Mouse (Mus musculus): ENCODE measurements around the gene Mapre1. TPM values are rescaled to one million over a fixed set of nuclear protein-coding genes. Genes with fewer than 3 reads are reported as not detected.

Gene Mapre1
- polyA plus RNA-seq, 1 experiment from 2014 or later, result 144 TPM

- no peak overlapping the region for H3K4me2 ChIP-seq (replicated peaks; ENCODE audit: low read depth)
- no peak overlapping the region for H3K27ac ChIP-seq (ENCODE audit: low read depth, low read length)
- ATAC-seq, result no peak
- no peaks in the 10 kb centered on the region for H3K36me3 ChIP-seq (ENCODE audit: control insufficient read depth, insufficient read depth)
- no peaks in the 10 kb centered on the region for H3K9me3 ChIP-seq (ENCODE audit: control insufficient read depth)
- no peaks in the 10 kb centered on the region for H3K4me1 ChIP-seq (replicated peaks; ENCODE audit: control insufficient read depth, insufficient read depth, low read length)
- H3K27me3 ChIP-seq (replicated peaks; ENCODE audit: control insufficient read depth, insufficient read depth, low read length), result no peaks in the 10 kb centered on the region
- H3K9ac ChIP-seq (ENCODE audit: low read depth, low read length), result no peak overlapping the region
- WGBS, result 78% methylated on average over 4 of the region's 4 CpGs
- H3K4me3 ChIP-seq (ENCODE audit: low read depth, low read length), result no peak overlapping the region
- TF ChIP-seq CTCF (IDR thresholded peaks at IDR 0.05; ENCODE audit: low read depth), result no peak
Measured at GRCm38 (mm10) chr2:153734033-153734432, 7.0 kb upstream of the Mapre1 start.

DNA sequence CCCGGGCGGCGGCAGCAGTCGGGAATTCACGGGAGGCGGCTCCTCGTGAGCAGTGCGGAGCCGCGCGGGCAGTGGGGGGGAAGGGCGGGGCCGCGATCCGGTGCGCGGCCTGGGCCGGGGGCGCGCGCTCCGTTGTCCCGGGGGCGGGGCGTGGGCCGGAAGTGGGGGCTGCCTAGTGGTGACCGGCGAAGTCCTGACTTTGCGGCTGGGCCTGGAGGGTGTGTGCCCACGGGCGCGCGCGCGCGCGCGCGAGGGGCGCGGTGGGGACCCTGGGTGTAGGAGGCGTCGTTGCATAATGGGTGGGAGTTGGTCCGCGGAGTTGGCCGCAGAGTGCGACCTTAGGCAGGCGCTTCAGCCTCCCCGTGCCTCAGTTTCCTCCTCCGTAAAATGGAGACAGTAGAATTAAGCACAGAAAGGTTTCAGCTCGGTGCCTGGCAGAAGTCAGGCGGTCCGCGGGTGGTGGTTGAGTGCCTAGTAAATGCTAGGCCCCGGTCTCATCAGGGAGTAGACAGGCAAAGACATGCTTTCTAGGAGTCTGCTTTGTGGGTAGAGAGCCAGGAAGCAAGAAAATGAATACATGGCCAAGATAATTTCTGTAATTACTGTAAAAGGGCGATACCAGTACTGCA is 477 bp downstream of the Mapre1 start:
- peak overlapping the region; percentile 96 for H3K4me3 ChIP-seq (ENCODE audit: low read depth, low read length)
- H3K4me1 ChIP-seq (replicated peaks; ENCODE audit: control insufficient read depth, insufficient read depth, low read length), result peaks cover 13% of the 10 kb centered on the region
- no peaks in the 10 kb centered on the region for H3K9me3 ChIP-seq (ENCODE audit: control insufficient read depth)
- WGBS, result 2% methylated on average over 42 of the region's 56 CpGs
- peak overlapping the region; percentile 94 for H3K27ac ChIP-seq (ENCODE audit: low read depth, low read length)
- peak overlapping the region; percentile 78 for H3K4me2 ChIP-seq (replicated peaks; ENCODE audit: low read depth)
- H3K27me3 ChIP-seq (replicated peaks; ENCODE audit: control insufficient read depth, insufficient read depth, low read length), result no peaks in the 10 kb centered on the region
- 0 out of 2 replicates have a peak, but pooled peaks cover under 1% of the 10 kb centered on the region for H3K36me3 ChIP-seq (ENCODE audit: control insufficient read depth, insufficient read depth)
- H3K9ac ChIP-seq (ENCODE audit: low read depth, low read length), result peak overlapping the region; percentile 95
- no peak for TF ChIP-seq CTCF (IDR thresholded peaks at IDR 0.05; ENCODE audit: low read depth)
- ATAC-seq, result peak; percentile 82

DNA sequence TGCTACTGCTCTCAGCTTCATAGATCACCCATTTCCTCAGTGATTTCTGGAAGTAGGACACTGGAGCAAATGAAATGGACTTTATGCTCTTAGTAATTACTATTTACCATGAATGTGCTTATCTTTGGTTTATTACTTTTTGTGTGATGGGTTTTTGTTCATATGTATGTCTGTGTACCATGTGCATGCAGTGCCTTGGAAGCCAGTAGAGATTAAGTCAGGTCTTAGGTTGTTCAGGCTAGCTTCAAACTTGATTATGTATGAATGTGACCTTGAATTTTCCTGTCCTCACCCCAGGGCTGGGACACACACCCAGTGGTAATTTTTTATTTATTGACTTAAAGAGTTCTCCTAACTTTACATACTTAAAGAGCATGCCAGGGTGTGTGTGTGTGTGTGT is 6.9 kb downstream of the Mapre1 start:
- no peaks in the 10 kb centered on the region for H3K27me3 ChIP-seq (replicated peaks; ENCODE audit: control insufficient read depth, insufficient read depth, low read length)
- H3K4me1 ChIP-seq (replicated peaks; ENCODE audit: control insufficient read depth, insufficient read depth, low read length), result peaks cover 5% of the 10 kb centered on the region
- H3K9me3 ChIP-seq (ENCODE audit: control insufficient read depth), result no peaks in the 10 kb centered on the region
- H3K4me2 ChIP-seq (replicated peaks; ENCODE audit: low read depth), result no peak overlapping the region
- H3K27ac ChIP-seq (ENCODE audit: low read depth, low read length), result no peak overlapping the region
- no peak overlapping the region for H3K9ac ChIP-seq (ENCODE audit: low read depth, low read length)
- no peak for TF ChIP-seq CTCF (IDR thresholded peaks at IDR 0.05; ENCODE audit: low read depth)
- ATAC-seq, result peak; percentile 71
- H3K4me3 ChIP-seq (ENCODE audit: low read depth, low read length), result no peak overlapping the region
- peaks cover 12% of the 10 kb centered on the region; the same call in 1 of the 2 replicates for H3K36me3 ChIP-seq (ENCODE audit: control insufficient read depth, insufficient read depth)

DNA sequence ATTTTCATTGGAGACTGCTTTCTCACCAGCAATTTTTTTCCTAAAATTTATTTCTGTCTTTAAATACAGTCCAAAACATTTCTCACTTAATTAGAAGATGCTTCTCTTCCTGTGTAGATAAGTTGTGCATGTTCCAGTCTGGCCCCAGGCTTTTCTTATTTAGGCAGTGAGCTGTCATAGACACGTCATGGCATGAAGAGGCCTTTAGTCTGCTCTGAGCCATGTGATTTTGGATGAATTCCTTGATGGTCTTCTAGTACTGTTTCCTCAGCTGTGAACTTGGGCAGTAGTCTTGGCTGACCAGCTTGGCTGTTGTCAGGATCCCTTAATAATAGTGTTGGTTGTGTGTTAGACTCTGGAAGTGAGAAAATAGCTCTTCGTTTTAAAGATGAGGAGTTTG is 9.3 kb downstream of the Mapre1 start:
- Histone ChIP-seq H3K27me3 (replicated peaks; ENCODE audit: control insufficient read depth, insufficient read depth, low read length) (no peaks in the 10 kb centered on the region), H3K4me3 (ENCODE audit: low read depth, low read length) (no peak overlapping the region), H3K27ac (ENCODE audit: low read depth, low read length) (no peak overlapping the region), H3K36me3 (ENCODE audit: control insufficient read depth, insufficient read depth) (peaks cover 12% of the 10 kb centered on the region; the same call in 1 of the 2 replicates), H3K9me3 (ENCODE audit: control insufficient read depth) (no peaks in the 10 kb centered on the region), H3K4me1 (replicated peaks; ENCODE audit: control insufficient read depth, insufficient read depth, low read length) (0 out of 2 replicates have a peak, but pooled peaks cover 2% of the 10 kb centered on the region), H3K4me2 (replicated peaks; ENCODE audit: low read depth) (no peak overlapping the region), H3K9ac (ENCODE audit: low read depth, low read length) (no peak overlapping the region)
- WGBS, result 88% methylated on average over 2 of the region's 2 CpGs
- ATAC-seq, result no peak
- TF ChIP-seq CTCF (IDR thresholded peaks at IDR 0.05; ENCODE audit: low read depth), result no peak

DNA sequence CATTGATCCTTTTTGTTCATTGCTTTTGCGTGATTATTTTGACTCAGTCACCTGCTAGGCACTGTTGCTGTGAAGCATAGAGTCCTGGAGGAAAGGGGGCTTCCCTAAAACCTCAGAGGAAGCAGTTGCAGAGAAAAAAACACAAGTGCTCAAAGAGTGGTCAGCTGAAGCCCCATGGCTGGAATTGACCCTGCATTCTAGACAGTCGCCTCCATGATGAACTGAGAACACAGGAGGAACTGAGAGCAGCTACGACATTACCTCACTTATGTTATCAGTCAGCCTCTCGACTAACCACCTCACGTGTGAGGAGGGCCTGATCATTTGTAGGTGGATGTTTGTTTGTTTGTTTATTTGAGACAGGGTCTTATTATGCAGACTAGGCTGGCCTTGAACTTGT is 21.0 kb downstream of the Mapre1 start:
- no peak overlapping the region for H3K9ac ChIP-seq (ENCODE audit: low read depth, low read length)
- WGBS, result 88% methylated on average over 5 of the region's 5 CpGs
- H3K27me3 ChIP-seq (replicated peaks; ENCODE audit: control insufficient read depth, insufficient read depth, low read length), result no peaks in the 10 kb centered on the region
- H3K4me1 ChIP-seq (replicated peaks; ENCODE audit: control insufficient read depth, insufficient read depth, low read length), result no peaks in the 10 kb centered on the region
- ATAC-seq, result no peak
- no peak for TF ChIP-seq CTCF (IDR thresholded peaks at IDR 0.05; ENCODE audit: low read depth)
- no peak overlapping the region for H3K4me3 ChIP-seq (ENCODE audit: low read depth, low read length)
- H3K27ac ChIP-seq (ENCODE audit: low read depth, low read length), result no peak overlapping the region
- H3K9me3 ChIP-seq (ENCODE audit: control insufficient read depth), result no peaks in the 10 kb centered on the region
- H3K4me2 ChIP-seq (replicated peaks; ENCODE audit: low read depth), result no peak overlapping the region
- H3K36me3 ChIP-seq (ENCODE audit: control insufficient read depth, insufficient read depth), result peaks cover 78% of the 10 kb centered on the region

DNA sequence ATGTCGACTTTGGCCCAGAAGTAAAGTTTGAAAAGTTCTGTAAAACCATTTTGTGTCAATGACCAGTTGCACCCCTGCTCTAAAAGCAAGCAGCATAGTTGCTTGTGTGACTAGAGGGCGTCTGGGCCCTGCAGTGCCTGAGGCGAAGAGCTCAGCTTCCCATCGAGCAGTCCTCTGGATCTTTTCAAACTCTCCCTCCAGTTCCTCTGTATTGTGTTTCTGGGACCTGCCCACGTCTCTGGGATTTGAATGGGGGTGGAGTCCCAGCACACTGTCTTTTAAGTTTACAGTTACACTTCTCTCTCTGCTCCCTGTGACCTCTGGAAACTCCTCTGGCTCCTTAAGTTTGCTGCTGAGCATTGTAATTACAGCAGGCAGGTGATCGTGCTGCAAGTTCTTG is 26.4 kb downstream of the Mapre1 start:
- 65% methylated on average over 6 of the region's 6 CpGs for WGBS
- H3K27ac ChIP-seq (ENCODE audit: low read depth, low read length), result no peak overlapping the region
- no peaks in the 10 kb centered on the region for H3K9me3 ChIP-seq (ENCODE audit: control insufficient read depth)
- no peak overlapping the region for H3K9ac ChIP-seq (ENCODE audit: low read depth, low read length)
- H3K4me2 ChIP-seq (replicated peaks; ENCODE audit: low read depth), result no peak overlapping the region
- ATAC-seq, result no peak
- H3K36me3 ChIP-seq (ENCODE audit: control insufficient read depth, insufficient read depth), result peaks cover 69% of the 10 kb centered on the region
- H3K4me1 ChIP-seq (replicated peaks; ENCODE audit: control insufficient read depth, insufficient read depth, low read length), result no peaks in the 10 kb centered on the region
- no peak overlapping the region for H3K4me3 ChIP-seq (ENCODE audit: low read depth, low read length)
- H3K27me3 ChIP-seq (replicated peaks; ENCODE audit: control insufficient read depth, insufficient read depth, low read length), result no peaks in the 10 kb centered on the region
- TF ChIP-seq CTCF (IDR thresholded peaks at IDR 0.05; ENCODE audit: low read depth), result no peak

Data from intestine, postnatal 0 days (tissue).